Mouse (Mus musculus) cortical plate, adult 2 months (tissue): ENCODE data around the gene Arhgef18.

Experiments used
- CTCF ChIP-seq: fragments of 200-500 bp; IDR thresholded peaks from 2 replicates; pipeline ENCODE4 v1.5.1; 2011; ENCODE audit warnings: mild to moderate bottlenecking, control low read depth, low read length; ENCODE audit not compliant: insufficient read depth; ENCODE audit errors: extremely low read depth
- POLR2A ChIP-seq: fragments of 200-500 bp; IDR thresholded peaks from 2 replicates; pipeline ENCODE4 v1.6.1; 2011; ENCODE audit warnings: mild to moderate bottlenecking, low read length, control low read depth; ENCODE audit not compliant: insufficient read depth; ENCODE audit errors: extremely low read depth

DNA sequence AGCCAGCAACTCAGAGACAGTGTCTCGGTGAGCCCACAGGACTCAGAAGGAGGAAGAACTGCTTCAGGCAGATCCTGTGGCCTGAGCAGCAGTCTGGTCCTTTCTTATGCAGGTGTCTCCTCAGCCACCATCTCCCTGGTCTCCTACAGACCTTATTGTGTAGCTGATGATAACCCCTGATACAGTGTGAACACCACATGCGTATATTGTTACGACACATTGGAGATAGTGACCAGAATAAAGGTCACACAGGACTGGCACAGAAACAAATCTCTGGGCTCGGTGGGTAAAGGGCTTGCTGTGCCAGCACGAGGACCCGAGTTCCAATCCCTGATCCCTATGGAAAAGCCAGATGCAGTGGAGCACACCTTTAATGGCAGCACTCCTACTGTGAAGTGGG is 22.9 kb downstream of the Arhgef18 start:
- TF ChIP-seq CTCF (no peak), POLR2A (no peak)
